Mouse (Mus musculus): ENCODE data around the gene Mrpl44.

DNA sequence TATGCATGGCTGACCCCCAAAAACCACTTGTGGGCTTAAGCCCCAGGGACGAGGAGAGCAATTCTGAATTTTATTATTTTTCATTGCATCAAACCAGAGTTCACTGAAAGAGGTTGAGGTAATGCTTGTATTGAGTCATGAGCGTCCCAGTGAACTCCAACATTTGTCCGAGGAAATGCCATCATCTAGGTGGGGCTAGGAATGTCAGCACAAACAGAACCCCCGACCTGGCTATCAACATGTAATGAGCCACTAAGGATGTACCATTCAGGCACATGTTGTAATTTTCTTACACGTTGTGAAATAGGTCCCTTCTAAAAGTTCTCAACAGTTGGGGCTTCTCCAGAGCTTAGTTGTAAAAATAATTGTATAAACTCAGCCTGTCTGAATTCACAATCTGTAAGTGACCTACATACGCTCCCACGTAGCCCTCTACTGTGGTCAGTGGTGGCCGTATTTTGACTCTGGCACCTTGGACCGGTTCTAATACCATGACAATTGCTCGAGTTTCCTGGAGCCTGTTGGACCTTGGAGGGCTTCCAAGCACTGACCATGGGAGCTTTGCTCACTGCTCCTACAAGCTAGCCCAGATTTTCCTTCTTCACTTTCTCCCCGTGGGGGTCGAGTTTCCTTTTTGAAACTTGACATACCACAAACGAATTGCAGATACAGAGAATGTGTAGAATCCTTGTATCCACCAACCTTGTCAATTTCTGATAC is 47.1 kb downstream of the Mrpl44 start:
- TF ChIP-seq CTCF (IDR thresholded peaks at IDR 0.05; ENCODE audit: low read depth) (no peak), EP300 (IDR thresholded peaks at IDR 0.05; ENCODE audit: low read depth) (no peak)

Data from liver, postnatal 0 days (tissue).